Mouse (Mus musculus): ENCODE measurements around the gene Sh3glb1. TPM values are rescaled to one million over a fixed set of nuclear protein-coding genes. Genes with fewer than 3 reads are reported as not detected.
A peak's percentile ranks its signal among the peaks of the same experiment; 100 is the strongest.

Gene Sh3glb1
- polyA plus RNA-seq, 1 experiment, result 49.9 TPM

GRCm38 (mm10) chr3:144683136-144683814 is 36.9 kb downstream of the Sh3glb1 start:
- DNase-seq (ENCODE audit: low read depth), result no peak
- TF ChIP-seq CTCF (IDR thresholded peaks at IDR 0.05; ENCODE audit: borderline replicate concordance, extremely low read depth, insufficient read depth, insufficient read length) (no peak), POLR2A (IDR thresholded peaks at IDR 0.05; ENCODE audit: borderline replicate concordance, extremely low read depth, insufficient read depth, insufficient read length, poor library complexity, severe bottlenecking) (no peak)

GRCm38 (mm10) chr3:144681542-144681941 is 38.6 kb downstream of the Sh3glb1 start:
- no peak for TF ChIP-seq POLR2A (IDR thresholded peaks at IDR 0.05; ENCODE audit: borderline replicate concordance, extremely low read depth, insufficient read depth, insufficient read length, poor library complexity, severe bottlenecking)
- no peak for TF ChIP-seq CTCF (IDR thresholded peaks at IDR 0.05; ENCODE audit: borderline replicate concordance, extremely low read depth, insufficient read depth, insufficient read length)
- no peak for DNase-seq (ENCODE audit: low read depth)

GRCm38 (mm10) chr3:144679701-144680159 is 40.4 kb downstream of the Sh3glb1 start:
- DNase-seq (ENCODE audit: low read depth), result no peak
- TF ChIP-seq POLR2A (IDR thresholded peaks at IDR 0.05; ENCODE audit: borderline replicate concordance, extremely low read depth, insufficient read depth, insufficient read length, poor library complexity, severe bottlenecking) (no peak), CTCF (IDR thresholded peaks at IDR 0.05; ENCODE audit: borderline replicate concordance, extremely low read depth, insufficient read depth, insufficient read length) (no peak)

GRCm38 (mm10) chr3:144679137-144679536 is 41.0 kb downstream of the Sh3glb1 start:
- TF ChIP-seq CTCF (IDR thresholded peaks at IDR 0.05; ENCODE audit: borderline replicate concordance, extremely low read depth, insufficient read depth, insufficient read length) (no peak), POLR2A (IDR thresholded peaks at IDR 0.05; ENCODE audit: borderline replicate concordance, extremely low read depth, insufficient read depth, insufficient read length, poor library complexity, severe bottlenecking) (no peak)
- no peak for DNase-seq (ENCODE audit: low read depth)

- no peak for TF ChIP-seq CTCF (IDR thresholded peaks at IDR 0.05; ENCODE audit: borderline replicate concordance, extremely low read depth, insufficient read depth, insufficient read length)
- no peak for TF ChIP-seq POLR2A (IDR thresholded peaks at IDR 0.05; ENCODE audit: borderline replicate concordance, extremely low read depth, insufficient read depth, insufficient read length, poor library complexity, severe bottlenecking)
- DNase-seq (ENCODE audit: low read depth), result no peak
Measured at GRCm38 (mm10) chr3:144677751-144678150, 42.4 kb downstream of the Sh3glb1 start.

GRCm38 (mm10) chr3:144676249-144676648 is 43.9 kb downstream of the Sh3glb1 start:
- TF ChIP-seq POLR2A (IDR thresholded peaks at IDR 0.05; ENCODE audit: borderline replicate concordance, extremely low read depth, insufficient read depth, insufficient read length, poor library complexity, severe bottlenecking), result no peak
- TF ChIP-seq CTCF (IDR thresholded peaks at IDR 0.05; ENCODE audit: borderline replicate concordance, extremely low read depth, insufficient read depth, insufficient read length), result no peak
- no peak for DNase-seq (ENCODE audit: low read depth)

- no peak for TF ChIP-seq POLR2A (IDR thresholded peaks at IDR 0.05; ENCODE audit: borderline replicate concordance, extremely low read depth, insufficient read depth, insufficient read length, poor library complexity, severe bottlenecking)
- no peak for TF ChIP-seq CTCF (IDR thresholded peaks at IDR 0.05; ENCODE audit: borderline replicate concordance, extremely low read depth, insufficient read depth, insufficient read length)
- DNase-seq (ENCODE audit: low read depth), result no peak
Measured at GRCm38 (mm10) chr3:144672016-144672415, 48.1 kb downstream of the Sh3glb1 start.

GRCm38 (mm10) chr3:144669944-144670874 is 49.9 kb downstream of the Sh3glb1 start:
- DNase-seq (ENCODE audit: low read depth), result no peak
- TF ChIP-seq POLR2A (IDR thresholded peaks at IDR 0.05; ENCODE audit: borderline replicate concordance, extremely low read depth, insufficient read depth, insufficient read length, poor library complexity, severe bottlenecking) (no peak), CTCF (IDR thresholded peaks at IDR 0.05; ENCODE audit: borderline replicate concordance, extremely low read depth, insufficient read depth, insufficient read length) (no peak)

- DNase-seq (ENCODE audit: low read depth), result no peak
- TF ChIP-seq CTCF (IDR thresholded peaks at IDR 0.05; ENCODE audit: borderline replicate concordance, extremely low read depth, insufficient read depth, insufficient read length) (no peak), POLR2A (IDR thresholded peaks at IDR 0.05; ENCODE audit: borderline replicate concordance, extremely low read depth, insufficient read depth, insufficient read length, poor library complexity, severe bottlenecking) (no peak)
Measured at GRCm38 (mm10) chr3:144669457-144669864, 50.7 kb downstream of the Sh3glb1 start.

GRCm38 (mm10) chr3:144668949-144669348 is 51.2 kb downstream of the Sh3glb1 start:
- peak; percentile 36 for DNase-seq (ENCODE audit: low read depth)
- TF ChIP-seq POLR2A (IDR thresholded peaks at IDR 0.05; ENCODE audit: borderline replicate concordance, extremely low read depth, insufficient read depth, insufficient read length, poor library complexity, severe bottlenecking), result no peak
- no peak for TF ChIP-seq CTCF (IDR thresholded peaks at IDR 0.05; ENCODE audit: borderline replicate concordance, extremely low read depth, insufficient read depth, insufficient read length)

GRCm38 (mm10) chr3:144668039-144668438 is 52.1 kb downstream of the Sh3glb1 start:
- DNase-seq (ENCODE audit: low read depth), result no peak
- TF ChIP-seq CTCF (IDR thresholded peaks at IDR 0.05; ENCODE audit: borderline replicate concordance, extremely low read depth, insufficient read depth, insufficient read length) (no peak), POLR2A (IDR thresholded peaks at IDR 0.05; ENCODE audit: borderline replicate concordance, extremely low read depth, insufficient read depth, insufficient read length, poor library complexity, severe bottlenecking) (no peak)

Measured in brain, embryonic 14.5 days (tissue).